8 mouse cellular contexts compared by ENCODE assay signal in the genomic region with DNA sequence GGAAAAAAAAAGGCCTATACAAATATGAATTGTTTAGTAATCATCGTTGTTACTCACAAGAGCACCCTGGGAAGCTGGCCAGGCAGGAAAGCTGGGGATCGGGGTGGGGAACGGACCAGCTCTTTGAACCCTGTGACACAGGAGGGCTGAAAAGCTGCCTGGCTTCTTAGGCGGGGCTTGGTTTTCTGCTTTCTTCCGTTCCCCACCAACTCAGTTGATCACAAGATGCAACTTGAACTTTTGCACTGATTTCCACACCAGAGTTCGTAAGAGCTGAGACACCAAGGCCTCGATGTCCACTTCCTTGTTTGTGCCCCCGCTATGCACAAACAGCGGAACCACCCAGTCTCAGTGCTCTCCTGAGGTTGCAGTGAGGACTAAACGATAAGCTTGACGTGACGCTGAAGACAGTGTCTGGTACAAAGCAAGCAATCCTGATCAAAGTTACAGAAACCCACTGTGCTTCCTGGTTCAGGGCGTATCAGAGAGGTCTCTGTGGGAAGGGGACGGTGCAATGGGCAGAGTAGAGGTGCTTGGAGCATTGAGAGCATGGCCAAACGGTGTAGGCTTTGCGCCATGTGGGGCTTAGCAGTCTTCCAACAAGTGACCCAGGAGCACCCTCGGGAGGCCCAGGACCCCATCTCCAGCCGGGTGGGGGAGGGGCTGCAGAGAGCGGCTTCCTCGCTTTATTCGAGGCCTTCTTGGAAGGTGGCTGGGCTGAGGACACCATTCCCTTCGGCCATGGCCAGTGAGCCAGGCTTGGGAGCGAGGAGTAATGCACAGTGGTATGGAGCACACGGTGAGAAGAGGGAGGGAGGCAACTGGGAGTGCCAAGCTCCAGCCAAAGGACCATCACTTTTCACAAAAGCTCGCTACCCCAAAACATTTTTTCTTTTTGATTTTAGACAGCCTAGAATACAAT. TPM values are rescaled to one million over a fixed set of nuclear protein-coding genes. Genes with fewer than 3 reads are reported as not detected.
A peak's percentile ranks its signal among the peaks of the same experiment; 100 is the strongest.
DNase-seq lines count a peak whose midpoint lies in the region; ATAC-seq and TF ChIP-seq lines count a peak whose summit lies in the region.

No protein-coding gene starts in this region.

- no peaks in the 10 kb centered on the region for H3K9me3 ChIP-seq in hindbrain, embryonic 10.5 days
- no peaks in the 10 kb centered on the region for H3K9me3 ChIP-seq in hindbrain, embryonic 16.5 days (ENCODE audit: control insufficient read depth, low read length)
- no peaks in the 10 kb centered on the region for H3K9me3 ChIP-seq in midbrain, embryonic 10.5 days (replicated peaks)

- 77% methylated on average over 25 of the region's 25 CpGs for WGBS in hindbrain, embryonic 10.5 days
- 80% methylated on average over 25 of the region's 25 CpGs for WGBS in hindbrain, embryonic 16.5 days
- 45% methylated on average over 25 of the region's 25 CpGs for WGBS in heart, adult 2 months
- 75% methylated on average over 25 of the region's 25 CpGs for WGBS in midbrain, embryonic 10.5 days

- TF ChIP-seq POLR2A in heart, adult 2 months (IDR thresholded peaks at IDR 0.05; ENCODE audit: insufficient read depth, low read depth, low read length), result 0 out of 2 replicates have a peak, but pooled peaks have one; percentile 53

- no peaks in the 10 kb centered on the region for H3K79me2 ChIP-seq in heart, adult 2 months (replicated peaks; ENCODE audit: control insufficient read depth, insufficient read depth, low read length)

- H3K9ac ChIP-seq in hindbrain, embryonic 16.5 days (ENCODE audit: low read depth, low read length), result no peak overlapping the region
- 0 out of 2 replicates have a peak overlapping the region, but pooled peaks have one; percentile 15 for H3K9ac ChIP-seq in heart, adult 2 months (ENCODE audit: low read depth, low read length)

- H3K4me3 ChIP-seq in hindbrain, embryonic 10.5 days, result no peak overlapping the region
- H3K4me3 ChIP-seq in hindbrain, embryonic 16.5 days (ENCODE audit: low read length), result no peak overlapping the region
- peak overlapping the region; percentile 3; the same call in 1 of the 2 replicates for H3K4me3 ChIP-seq in heart, adult 2 months
- no peak overlapping the region for H3K4me3 ChIP-seq in midbrain, embryonic 10.5 days

- 0 out of 2 replicates have a peak, but pooled peaks have one; percentile 53 for TF ChIP-seq EP300 in heart, adult 2 months (IDR thresholded peaks at IDR 0.05; ENCODE audit: insufficient read depth, low read depth, low read length)

- DNase-seq in hindbrain, embryonic 10.5 days (ENCODE audit: low spot score), result no peak
- DNase-seq in NIH3T3 (ENCODE audit: low read depth), result peak; percentile 83
- peak; percentile 73 to 85 for DNase-seq in heart, adult 2 months
- peak; percentile 81 for DNase-seq in kidney, postnatal 14 days
- no peak for DNase-seq in frontal cortex, postnatal 36 days (ENCODE audit: low spot score in 2 of 2)
- no peak for DNase-seq in midbrain, embryonic 10.5 days (ENCODE audit: low spot score)

- ATAC-seq in hindbrain, embryonic 16.5 days, result no peak
- ATAC-seq in megakaryocyte progenitor cell, adult 5-6 weeks (replicated peaks; ENCODE audit: poor library complexity), result peak; percentile 52

- H3K4me1 ChIP-seq in hindbrain, embryonic 10.5 days (replicated peaks), result peaks cover 36% of the 10 kb centered on the region
- H3K4me1 ChIP-seq in hindbrain, embryonic 16.5 days (ENCODE audit: control insufficient read depth, insufficient read depth, low read depth, low read length), result no peaks in the 10 kb centered on the region
- H3K4me1 ChIP-seq in heart, adult 2 months (ENCODE audit: control insufficient read depth, insufficient read depth, low read length), result peaks cover 31% of the 10 kb centered on the region
- peaks cover 16% of the 10 kb centered on the region for H3K4me1 ChIP-seq in midbrain, embryonic 10.5 days

- H3K27me3 ChIP-seq in hindbrain, embryonic 10.5 days (ENCODE audit: insufficient read depth, poor library complexity, severe bottlenecking), result no peaks in the 10 kb centered on the region
- no peaks in the 10 kb centered on the region for H3K27me3 ChIP-seq in hindbrain, embryonic 16.5 days (replicated peaks; ENCODE audit: control insufficient read depth, insufficient read depth, low read length)
- no peaks in the 10 kb centered on the region for H3K27me3 ChIP-seq in heart, adult 2 months (ENCODE audit: control insufficient read depth, insufficient read depth, low read length)
- H3K27me3 ChIP-seq in midbrain, embryonic 10.5 days (ENCODE audit: low read depth, poor library complexity, severe bottlenecking), result no peaks in the 10 kb centered on the region

- H3K36me3 ChIP-seq in hindbrain, embryonic 10.5 days, result 0 out of 2 replicates have a peak, but pooled peaks cover 2% of the 10 kb centered on the region
- H3K36me3 ChIP-seq in hindbrain, embryonic 16.5 days (ENCODE audit: control insufficient read depth, insufficient read depth, low read length), result no peaks in the 10 kb centered on the region
- no peaks in the 10 kb centered on the region for H3K36me3 ChIP-seq in heart, adult 2 months (ENCODE audit: control insufficient read depth, insufficient read depth, low read length)
- H3K36me3 ChIP-seq in midbrain, embryonic 10.5 days, result no peaks in the 10 kb centered on the region

- TF ChIP-seq CTCF in heart, adult 2 months (IDR thresholded peaks at IDR 0.05), result no peak

- peak overlapping the region; percentile 57 for H3K27ac ChIP-seq in hindbrain, embryonic 10.5 days
- H3K27ac ChIP-seq in hindbrain, embryonic 16.5 days (ENCODE audit: low read depth, low read length), result no peak overlapping the region; the same call in 1 of the 2 replicates
- H3K27ac ChIP-seq in heart, adult 2 months, result peak overlapping the region; percentile 97
- no peak overlapping the region for H3K27ac ChIP-seq in midbrain, embryonic 10.5 days (replicated peaks)

- intact Hi-C loops in heart, adult 2 months (cut with DNase I), result no loop called here

- H3K4me2 ChIP-seq in hindbrain, embryonic 16.5 days (ENCODE audit: low read length), result no peak overlapping the region

RNA-seq across cellular contexts. Expression of gene Tubd1, which starts 34.3 kb away (rescaled TPM):
- 12.7 and 12.8 TPM in 2 replicates for polyA plus RNA-seq in hindbrain, embryonic 10.5 days (2016; fragmentation: Nextera tagmentation; extraction: Ambion mirVana)
- polyA plus RNA-seq in hindbrain, embryonic 16.5 days (2015; fragmentation: Nextera tagmentation; extraction: Ambion mirVana), result 6.5 and 7.7 TPM in 2 replicates
- total RNA-seq in heart, adult 2 months (2021), result 1 to 10 TPM; 5.7 to 6.2 TPM
- polyA plus RNA-seq in heart, adult 2 months (2012; rRNA removed), result 4.7 and 8.3 TPM in 2 replicates
- total RNA-seq in megakaryocyte progenitor cell, adult 5-6 weeks (2015), result 7.0 and 15.0 TPM in 2 replicates
- total RNA-seq in megakaryocyte progenitor cell, adult 5-6 weeks (2017), result 9.4 and 11.5 TPM in 2 replicates
- polyA plus RNA-seq in midbrain, embryonic 10.5 days (2016; fragmentation: Nextera tagmentation; extraction: Ambion mirVana), result 13.0 and 14.8 TPM in 2 replicates

RNA-seq across cellular contexts. Expression of gene Rps6kb1, which starts 34.5 kb away (rescaled TPM):
- polyA plus RNA-seq in hindbrain, embryonic 10.5 days (2016; fragmentation: Nextera tagmentation; extraction: Ambion mirVana), result 43.5 and 53.6 TPM in 2 replicates
- polyA plus RNA-seq in hindbrain, embryonic 16.5 days (2015; fragmentation: Nextera tagmentation; extraction: Ambion mirVana), result 53.0 and 53.1 TPM in 2 replicates
- 10 to 100 TPM; 18.3 to 22.4 TPM for total RNA-seq in heart, adult 2 months (2021)
- polyA plus RNA-seq in heart, adult 2 months (2012; rRNA removed), result 6.4 and 8.1 TPM in 2 replicates
- 44.3 and 53.2 TPM in 2 replicates for total RNA-seq in megakaryocyte progenitor cell, adult 5-6 weeks (2015)
- total RNA-seq in megakaryocyte progenitor cell, adult 5-6 weeks (2017), result 34.1 and 48.6 TPM in 2 replicates
- 56.2 and 58.3 TPM in 2 replicates for polyA plus RNA-seq in midbrain, embryonic 10.5 days (2016; fragmentation: Nextera tagmentation; extraction: Ambion mirVana)

Comparison
In these comparisons a context has a peak if more than half of its experiments do, and no peak if none do; other contexts are left out.
1. H3K27ac ChIP-seq: peak in hindbrain, embryonic 10.5 days (single experiment) and heart, adult 2 months (single experiment); none in hindbrain, embryonic 16.5 days (single experiment) and midbrain, embryonic 10.5 days (single experiment).
2. DNase-seq: peak in NIH3T3 (single experiment), heart, adult 2 months (2 of 2) and kidney, postnatal 14 days (single experiment); none in hindbrain, embryonic 10.5 days (single experiment), frontal cortex, postnatal 36 days (0 of 2) and midbrain, embryonic 10.5 days (single experiment).